Mouse (Mus musculus) embryonic facial prominence, embryonic 15.5 days (tissue): ENCODE measurements around the gene Rpl9-ps1. TPM values are rescaled to one million over a fixed set of nuclear protein-coding genes. Genes with fewer than 3 reads are reported as not detected.

Experiments
- ATAC-seq: fragments of 200-750 bp; cut with Nextera tagmentation; 2 replicates; pipeline ENCODE4 v1.8.0; 2017; ENCODE audit warnings: low read depth, moderate TSS enrichment; ENCODE audit not compliant: insufficient number of reproducible peaks, low FRiP score, low TSS enrichment
- H3K27ac ChIP-seq: fragments of 300-500 bp; sonication (generic); replicated peaks from 2 replicates; pipeline ENCODE4 v1.5.1; 2015; ENCODE audit warnings: mild to moderate bottlenecking, inconsistent platforms
- H3K27me3 ChIP-seq: fragments of 300-500 bp; sonication (generic); 2 replicates; pipeline ENCODE4 v1.6.1; 2015; ENCODE audit warnings: inconsistent platforms
- H3K36me3 ChIP-seq: fragments of 300-500 bp; sonication (generic); 2 replicates; pipeline ENCODE4 v1.6.1; 2015; ENCODE audit warnings: mild to moderate bottlenecking, inconsistent platforms
- H3K4me1 ChIP-seq: fragments of 300-500 bp; sonication (generic); 2 replicates; pipeline ENCODE4 v1.6.1; 2015; ENCODE audit warnings: inconsistent platforms
- H3K4me2 ChIP-seq: fragments of 300-500 bp; sonication (generic); replicated peaks from 2 replicates; pipeline ENCODE4 v1.6.1; 2015; ENCODE audit warnings: mild to moderate bottlenecking, inconsistent platforms
- H3K4me3 ChIP-seq: fragments of 300-500 bp; sonication (generic); replicated peaks from 2 replicates; pipeline ENCODE4 v1.5.1; 2015; ENCODE audit warnings: mild to moderate bottlenecking, inconsistent platforms
- H3K9ac ChIP-seq: fragments of 300-500 bp; sonication (generic); 2 replicates; pipeline ENCODE4 v1.6.1; 2015; ENCODE audit warnings: inconsistent platforms
- H3K9me3 ChIP-seq: fragments of 300-500 bp; sonication (generic); replicated peaks from 2 replicates; pipeline ENCODE4 v1.6.1; 2016; ENCODE audit warnings: inconsistent platforms
- WGBS: fragments of 180-500 bp; shearing (Covaris S2); methylation state at CpG from one replicate; pipeline ENCODE4 v1.1.7; 2015; 5-methylcytosine and 5-hydroxymethylcytosine counted together
- polyA plus RNA-seq: library from polyadenylated mRNA; unstranded; fragments of >200 nt; fragmentation: Nextera tagmentation; extraction: Ambion mirVana; gene quantifications from 2 replicates; pipeline ENCODE4 v1.2.1, GENCODE M21; 2015

The Rpl9-ps1 gene
- polyA plus RNA-seq, 1 experiment from 2014 or later: not detected

DNA sequence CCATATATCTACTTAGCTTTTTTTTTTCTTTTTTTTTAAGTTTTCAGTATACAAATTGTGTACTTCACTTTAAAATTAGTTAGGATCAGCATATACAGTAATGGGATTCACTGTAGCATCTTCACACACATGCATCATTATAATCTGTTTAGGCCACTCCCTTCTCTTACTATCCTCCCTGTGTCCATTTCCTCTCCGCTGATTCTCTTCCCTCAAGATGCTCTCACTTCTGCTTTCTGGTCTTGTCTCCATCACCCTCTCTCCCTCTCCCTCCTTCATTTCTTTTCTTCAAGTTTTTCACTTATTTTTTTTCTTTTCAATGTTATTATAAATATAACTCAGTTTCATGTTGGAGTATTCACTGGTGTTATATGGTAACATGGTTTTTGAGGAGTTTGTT, 26.4 kb downstream of the Rpl9-ps1 start:
- WGBS: 95% methylated on average over 1 of the region's 1 CpGs
- Histone ChIP-seq H3K9me3 (no peaks in the 10 kb centered on the region), H3K27me3 (no peaks in the 10 kb centered on the region), H3K27ac (no peak overlapping the region), H3K4me2 (no peak overlapping the region), H3K36me3 (no peaks in the 10 kb centered on the region), H3K4me3 (no peak overlapping the region), H3K9ac (no peak overlapping the region), H3K4me1 (no peaks in the 10 kb centered on the region)
- no peak for ATAC-seq

DNA sequence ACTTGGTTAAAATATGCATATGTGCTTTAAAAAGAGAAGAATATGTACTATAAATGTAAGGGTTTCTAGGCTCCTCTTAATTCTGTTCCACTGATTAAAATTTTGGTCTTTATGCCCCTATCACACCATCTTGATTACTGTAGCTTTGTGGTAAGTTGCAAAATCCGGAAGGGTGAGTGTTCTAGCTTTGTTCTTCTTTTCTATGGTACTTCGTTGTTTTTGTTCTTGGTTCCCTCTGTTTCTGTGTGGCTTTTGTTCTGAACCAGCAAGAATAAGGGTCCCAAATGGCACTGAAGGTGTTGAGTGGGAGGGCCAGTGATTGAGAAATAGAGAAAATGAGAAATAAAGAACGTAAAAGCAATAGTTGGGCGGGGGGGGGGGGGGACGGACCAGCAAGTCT, 27.2 kb downstream of the Rpl9-ps1 start:
- H3K27me3 ChIP-seq: no peaks in the 10 kb centered on the region
- no peak overlapping the region for H3K4me2 ChIP-seq
- WGBS: 63% methylated on average over 5 of the region's 5 CpGs
- no peak overlapping the region for H3K27ac ChIP-seq
- H3K9me3 ChIP-seq: no peaks in the 10 kb centered on the region
- H3K4me1 ChIP-seq: no peaks in the 10 kb centered on the region
- no peak overlapping the region for H3K4me3 ChIP-seq
- no peak overlapping the region for H3K9ac ChIP-seq
- no peaks in the 10 kb centered on the region for H3K36me3 ChIP-seq
- ATAC-seq: no peak

DNA sequence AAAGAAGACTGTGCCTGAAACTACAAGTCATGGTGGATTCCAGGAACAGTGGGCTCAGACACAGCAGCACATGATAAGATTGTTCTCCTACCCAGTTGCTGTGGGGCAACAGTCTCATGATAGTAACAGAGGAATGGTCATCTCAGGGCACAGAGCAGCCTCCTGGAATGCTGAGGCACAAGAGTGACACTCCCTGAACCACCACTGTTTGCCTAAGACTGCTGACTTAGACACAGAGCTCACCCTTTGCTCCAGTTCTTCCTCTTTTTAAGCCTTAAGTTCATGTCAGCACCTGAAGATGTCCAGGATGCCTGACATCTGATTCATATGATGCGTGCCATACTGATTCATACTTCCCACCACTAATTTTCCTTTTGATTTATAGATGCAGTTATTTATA, 28.8 kb downstream of the Rpl9-ps1 start:
- Histone ChIP-seq H3K36me3 (no peaks in the 10 kb centered on the region), H3K27me3 (no peaks in the 10 kb centered on the region), H3K4me3 (no peak overlapping the region), H3K27ac (no peak overlapping the region), H3K9me3 (no peaks in the 10 kb centered on the region), H3K4me1 (no peaks in the 10 kb centered on the region), H3K9ac (no peak overlapping the region), H3K4me2 (no peak overlapping the region)
- no peak for ATAC-seq
- WGBS: 85% methylated on average over 1 of the region's 1 CpGs

DNA sequence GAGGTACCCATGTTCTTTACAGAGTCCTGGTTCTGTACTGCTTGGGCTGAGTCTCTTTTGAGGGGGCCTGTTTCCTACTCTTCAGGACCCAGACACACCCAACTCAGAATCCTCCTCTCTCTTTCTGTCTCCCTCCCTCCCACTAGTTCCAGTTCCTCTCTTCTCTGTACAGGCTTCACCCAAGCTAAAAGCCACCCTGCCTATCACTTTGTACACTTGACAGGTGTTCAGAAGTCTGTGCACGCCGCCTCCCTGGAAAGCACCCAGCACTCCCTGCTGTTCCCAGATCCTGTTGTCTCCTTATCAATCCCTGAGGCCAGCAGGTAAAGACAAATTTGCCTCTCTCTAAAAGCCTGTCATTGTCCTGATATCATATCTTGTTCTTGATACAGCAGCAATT, 34.5 kb downstream of the Rpl9-ps1 start:
- Histone ChIP-seq H3K9ac (no peak overlapping the region), H3K36me3 (no peaks in the 10 kb centered on the region), H3K9me3 (no peaks in the 10 kb centered on the region), H3K27ac (no peak overlapping the region), H3K4me3 (no peak overlapping the region), H3K4me2 (no peak overlapping the region), H3K27me3 (no peaks in the 10 kb centered on the region), H3K4me1 (no peaks in the 10 kb centered on the region)
- WGBS: 64% methylated on average over 2 of the region's 2 CpGs
- no peak for ATAC-seq

DNA sequence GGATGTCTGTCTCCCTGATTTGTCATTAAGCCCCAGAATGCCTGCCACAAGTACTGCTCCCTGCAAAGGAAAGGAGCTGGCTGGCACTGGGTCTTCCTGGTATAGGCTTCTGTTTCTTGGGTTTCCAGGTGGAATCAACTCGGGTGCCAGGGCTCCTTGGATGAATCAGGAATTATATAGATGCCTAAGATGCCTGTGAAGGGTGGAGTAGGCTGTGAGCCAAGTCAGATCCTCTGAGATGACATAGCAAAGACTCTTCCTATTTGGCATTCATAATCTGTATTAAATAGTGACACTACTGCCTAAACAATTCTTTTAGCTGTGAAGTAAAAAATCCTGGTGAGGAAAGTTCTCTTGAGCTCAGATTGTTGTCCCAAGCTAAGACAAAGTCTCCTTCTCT, 39.0 kb downstream of the Rpl9-ps1 start:
- no peaks in the 10 kb centered on the region for H3K36me3 ChIP-seq
- no peaks in the 10 kb centered on the region for H3K9me3 ChIP-seq
- ATAC-seq: no peak
- no peaks in the 10 kb centered on the region for H3K4me1 ChIP-seq
- H3K27me3 ChIP-seq: no peaks in the 10 kb centered on the region
- H3K27ac ChIP-seq: no peak overlapping the region
- H3K4me2 ChIP-seq: no peak overlapping the region
- no peak overlapping the region for H3K4me3 ChIP-seq
- WGBS: 52% methylated on average over 1 of the region's 1 CpGs
- no peak overlapping the region for H3K9ac ChIP-seq

DNA sequence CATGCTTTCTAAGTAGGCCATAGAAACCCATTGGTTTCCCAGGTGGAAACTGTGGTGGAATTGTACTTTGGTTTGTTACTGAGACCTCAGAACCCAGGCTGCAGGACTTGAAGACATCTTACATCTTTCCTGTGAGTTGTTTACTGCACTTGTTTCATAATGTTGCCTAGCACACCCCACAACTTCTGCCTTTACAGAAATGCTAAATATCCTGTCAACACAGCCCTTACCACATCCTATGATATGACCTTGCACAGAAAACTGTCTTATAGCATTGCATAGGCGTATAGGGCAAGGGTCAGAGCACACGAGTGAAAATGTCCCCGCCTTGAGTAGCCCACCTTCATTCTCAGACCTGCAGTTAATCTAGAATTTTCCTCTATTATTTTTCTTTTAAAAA, 39.9 kb downstream of the Rpl9-ps1 start:
- no peak overlapping the region for H3K4me2 ChIP-seq
- H3K27ac ChIP-seq: no peak overlapping the region
- no peaks in the 10 kb centered on the region for H3K36me3 ChIP-seq
- no peak overlapping the region for H3K4me3 ChIP-seq
- H3K9ac ChIP-seq: no peak overlapping the region
- no peak for ATAC-seq
- WGBS: 89% methylated on average over 3 of the region's 3 CpGs
- H3K9me3 ChIP-seq: no peaks in the 10 kb centered on the region
- H3K27me3 ChIP-seq: no peaks in the 10 kb centered on the region
- H3K4me1 ChIP-seq: no peaks in the 10 kb centered on the region

DNA sequence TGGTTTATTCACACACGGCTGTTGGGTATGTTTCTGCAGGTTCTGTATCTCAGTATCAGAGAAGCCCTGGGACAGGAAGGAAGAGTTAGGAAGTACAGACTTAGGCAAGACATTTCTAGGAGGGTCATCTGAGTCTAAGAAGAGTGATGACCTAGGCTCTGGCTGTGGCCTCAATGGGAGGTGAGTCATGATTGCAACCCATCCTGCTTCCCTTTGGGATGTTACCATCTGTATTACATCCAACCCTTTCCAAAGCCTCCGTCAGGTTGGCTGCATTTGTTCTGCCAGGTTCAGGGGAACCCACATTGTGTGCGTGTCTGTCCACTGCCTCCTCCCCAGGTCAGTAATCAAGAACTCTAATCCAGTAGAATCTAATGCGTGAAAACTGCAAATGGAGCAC, 40.7 kb downstream of the Rpl9-ps1 start:
- H3K9ac ChIP-seq: no peak overlapping the region
- H3K36me3 ChIP-seq: no peaks in the 10 kb centered on the region
- no peaks in the 10 kb centered on the region for H3K4me1 ChIP-seq
- ATAC-seq: no peak
- H3K4me2 ChIP-seq: no peak overlapping the region
- WGBS: 86% methylated on average over 4 of the region's 4 CpGs
- H3K9me3 ChIP-seq: no peaks in the 10 kb centered on the region
- H3K27me3 ChIP-seq: no peaks in the 10 kb centered on the region
- no peak overlapping the region for H3K27ac ChIP-seq
- no peak overlapping the region for H3K4me3 ChIP-seq

DNA sequence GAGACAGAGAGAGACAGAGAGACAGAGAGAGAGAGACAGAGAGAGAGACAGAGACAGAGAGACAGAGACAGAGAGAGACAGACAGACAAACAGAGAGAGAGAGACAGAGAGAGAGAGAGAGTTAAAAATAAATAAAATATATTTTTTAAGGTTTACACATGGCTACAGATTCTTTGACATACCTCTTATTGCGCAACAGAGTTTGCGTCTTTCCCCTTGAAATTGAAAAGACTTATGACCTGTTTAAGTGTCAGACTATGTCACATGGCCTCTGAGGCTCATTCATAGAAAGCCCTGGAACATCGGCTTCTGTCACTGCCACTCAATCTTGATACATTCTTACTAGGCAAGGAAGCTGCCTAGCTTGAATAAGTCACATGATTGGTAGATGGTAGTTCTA, 42.0 kb downstream of the Rpl9-ps1 start:
- H3K4me2 ChIP-seq: no peak overlapping the region
- no peak overlapping the region for H3K9ac ChIP-seq
- no peak for ATAC-seq
- no peaks in the 10 kb centered on the region for H3K27me3 ChIP-seq
- no peaks in the 10 kb centered on the region for H3K36me3 ChIP-seq
- no peak overlapping the region for H3K27ac ChIP-seq
- H3K9me3 ChIP-seq: no peaks in the 10 kb centered on the region
- no peaks in the 10 kb centered on the region for H3K4me1 ChIP-seq
- WGBS: 82% methylated on average over 3 of the region's 3 CpGs
- no peak overlapping the region for H3K4me3 ChIP-seq

DNA sequence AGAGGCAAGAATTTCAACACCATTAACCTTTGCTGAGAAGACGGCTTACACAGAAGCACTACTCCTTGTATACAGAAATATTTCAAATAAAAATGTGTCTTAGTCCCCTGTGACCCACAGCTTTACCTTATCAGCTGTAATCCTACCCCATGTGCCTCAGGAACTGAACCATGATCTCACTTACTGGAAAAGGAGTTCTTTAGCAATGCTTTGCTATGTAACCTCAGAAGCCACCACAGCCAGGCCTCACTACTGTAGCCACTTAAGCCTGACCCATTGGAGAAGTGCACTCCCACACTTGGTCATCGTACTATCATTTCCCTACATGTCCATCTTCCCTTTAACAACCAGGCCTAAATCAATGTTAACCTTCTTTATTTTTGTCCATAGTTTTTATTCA, 44.8 kb downstream of the Rpl9-ps1 start:
- Histone ChIP-seq H3K4me1 (no peaks in the 10 kb centered on the region), H3K4me3 (no peak overlapping the region), H3K36me3 (no peaks in the 10 kb centered on the region), H3K9ac (no peak overlapping the region), H3K27me3 (no peaks in the 10 kb centered on the region), H3K4me2 (no peak overlapping the region), H3K27ac (no peak overlapping the region), H3K9me3 (no peaks in the 10 kb centered on the region)
- ATAC-seq: no peak
- 86% methylated on average over 2 of the region's 2 CpGs for WGBS

DNA sequence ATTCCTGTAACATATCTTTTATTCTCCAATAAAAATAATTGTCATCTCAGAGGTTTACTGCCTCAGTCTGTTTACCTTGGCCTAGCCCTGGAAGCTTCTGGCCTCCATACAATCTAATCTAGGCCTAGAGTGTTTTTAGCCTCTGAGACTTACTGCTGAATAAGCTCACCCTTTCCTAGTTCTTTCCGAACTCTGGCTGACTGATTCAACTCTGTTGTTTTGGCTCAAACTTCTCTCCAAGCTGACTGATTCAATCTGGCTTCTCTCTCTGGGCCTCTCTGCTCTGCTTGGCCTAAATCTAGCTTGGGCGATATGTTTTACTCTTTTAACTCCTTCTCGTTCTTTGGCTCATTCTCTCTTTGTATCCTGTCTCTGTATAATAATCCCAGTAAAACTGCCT, 46.4 kb downstream of the Rpl9-ps1 start:
- no peaks in the 10 kb centered on the region for H3K9me3 ChIP-seq
- H3K4me3 ChIP-seq: no peak overlapping the region
- no peak overlapping the region for H3K9ac ChIP-seq
- no peak overlapping the region for H3K27ac ChIP-seq
- no peak for ATAC-seq
- no peak overlapping the region for H3K4me2 ChIP-seq
- no peaks in the 10 kb centered on the region for H3K4me1 ChIP-seq
- WGBS: 87% methylated on average over 3 of the region's 3 CpGs
- H3K36me3 ChIP-seq: no peaks in the 10 kb centered on the region
- H3K27me3 ChIP-seq: no peaks in the 10 kb centered on the region

DNA sequence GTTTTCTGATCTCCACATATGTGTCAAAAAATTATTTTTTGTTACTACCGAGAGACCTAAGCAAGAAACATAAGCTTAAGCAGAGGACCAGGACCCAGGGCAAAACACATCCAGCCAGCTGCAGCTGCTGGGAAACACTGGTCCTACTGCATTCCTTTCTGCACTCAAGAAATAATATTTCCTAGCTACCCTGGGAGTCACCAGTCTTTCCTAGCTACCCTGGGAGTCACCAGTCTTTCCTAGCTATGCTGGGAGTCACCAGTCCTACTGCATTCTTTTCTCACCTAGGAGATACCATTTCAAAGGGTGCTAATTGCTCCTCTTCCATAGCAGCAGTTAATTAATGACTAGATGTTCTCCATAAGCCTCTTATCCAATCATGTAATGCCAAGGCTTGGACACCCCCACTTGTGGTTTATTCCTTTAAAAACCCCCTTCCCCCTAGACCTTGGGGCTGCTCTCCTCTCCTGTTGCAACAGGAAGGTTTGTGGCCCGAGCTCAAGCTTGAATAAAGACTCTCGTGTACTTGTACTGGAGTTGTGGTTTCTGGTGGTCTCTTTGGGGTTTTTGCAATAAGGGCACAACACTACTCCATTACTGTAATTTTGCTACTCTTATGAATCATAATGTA, 47.1 kb downstream of the Rpl9-ps1 start:
- Histone ChIP-seq H3K4me2 (no peak overlapping the region), H3K36me3 (no peaks in the 10 kb centered on the region), H3K4me3 (no peak overlapping the region), H3K9me3 (no peaks in the 10 kb centered on the region), H3K4me1 (no peaks in the 10 kb centered on the region), H3K27me3 (no peaks in the 10 kb centered on the region), H3K9ac (no peak overlapping the region), H3K27ac (peak overlapping the region; percentile 71; the same call in 1 of the 2 replicates)
- 57% methylated on average over 3 of the region's 3 CpGs for WGBS
- no peak; the same call in 1 of the 2 replicates for ATAC-seq

DNA sequence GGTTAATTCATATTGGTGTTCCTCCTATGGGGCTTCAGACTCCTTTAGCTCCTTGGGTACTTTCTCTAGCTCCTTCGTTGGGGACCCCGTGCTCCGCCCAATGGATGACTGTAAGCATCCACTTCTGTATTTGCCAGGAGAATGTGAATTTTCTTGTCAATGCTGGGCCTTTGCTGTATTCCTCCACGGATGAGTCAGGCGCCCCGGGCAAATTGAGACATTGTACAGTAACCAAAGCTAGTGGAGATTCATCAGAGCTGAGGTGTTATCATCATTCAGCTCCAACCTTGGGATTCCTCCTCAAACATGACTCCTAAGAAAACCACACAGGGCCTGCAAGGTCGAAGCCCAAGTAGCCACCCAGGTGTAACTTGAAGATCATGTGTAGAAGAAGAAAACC, 47.6 kb downstream of the Rpl9-ps1 start:
- Histone ChIP-seq H3K27me3 (no peaks in the 10 kb centered on the region), H3K27ac (peak overlapping the region; percentile 71; the same call in 1 of the 2 replicates), H3K4me2 (no peak overlapping the region), H3K9me3 (no peaks in the 10 kb centered on the region), H3K9ac (no peak overlapping the region), H3K4me1 (no peaks in the 10 kb centered on the region), H3K4me3 (no peak overlapping the region), H3K36me3 (no peaks in the 10 kb centered on the region)
- ATAC-seq: no peak
- 75% methylated on average over 7 of the region's 7 CpGs for WGBS
